ENCODE assay signal across 8 mouse cellular contexts in the genomic region with DNA sequence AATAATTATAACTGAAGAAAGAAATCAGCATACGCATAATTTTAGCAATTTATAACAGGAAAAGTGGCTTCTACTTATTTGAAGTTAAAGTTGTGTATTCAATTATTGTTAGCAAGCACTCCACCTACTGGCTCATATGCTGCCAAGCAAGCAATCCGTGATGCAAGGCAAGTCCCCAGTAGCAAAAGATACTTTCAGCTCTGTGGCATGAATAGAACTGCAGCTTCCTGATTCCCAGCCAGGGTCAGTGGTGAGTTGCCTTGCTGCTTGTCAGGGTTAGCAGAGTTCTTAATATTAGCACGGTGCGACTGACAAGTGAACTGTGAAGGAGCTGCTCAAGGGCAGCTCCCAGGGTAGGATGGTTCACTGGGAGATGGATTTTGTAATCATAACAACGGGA.
DNase-seq lines count a peak whose midpoint lies in the region; ATAC-seq and TF ChIP-seq lines count a peak whose summit lies in the region.

No protein-coding gene starts in this region.

- TF ChIP-seq POLR2A in kidney, adult 2 months (IDR thresholded peaks at IDR 0.05; ENCODE audit: low read depth, low read length), result no peak

- no peaks in the 10 kb centered on the region for H3K36me3 ChIP-seq in kidney, adult 2 months (ENCODE audit: control insufficient read depth, insufficient read depth, low read length)
- H3K36me3 ChIP-seq in kidney, embryonic 15.5 days, result no peaks in the 10 kb centered on the region
- H3K36me3 ChIP-seq in forebrain, embryonic 11.5 days (ENCODE audit: control insufficient read depth, insufficient read depth, low read length), result no peaks in the 10 kb centered on the region

- no peaks in the 10 kb centered on the region for H3K27me3 ChIP-seq in kidney, adult 2 months (replicated peaks; ENCODE audit: control insufficient read depth, insufficient read depth, low read length)
- no peaks in the 10 kb centered on the region for H3K27me3 ChIP-seq in kidney, embryonic 15.5 days
- H3K27me3 ChIP-seq in forebrain, embryonic 11.5 days (ENCODE audit: control insufficient read depth, insufficient read depth, low read length), result no peaks in the 10 kb centered on the region

- 35% methylated on average over 5 of the region's 5 CpGs for WGBS in kidney, adult 2 months
- WGBS in kidney, embryonic 15.5 days, result 46% methylated on average over 5 of the region's 5 CpGs
- 48% methylated on average over 5 of the region's 5 CpGs for WGBS in forebrain, embryonic 11.5 days

- H3K9ac ChIP-seq in kidney, embryonic 15.5 days, result no peak overlapping the region
- no peak overlapping the region for H3K9ac ChIP-seq in forebrain, embryonic 11.5 days (ENCODE audit: low read length)

- TF ChIP-seq CTCF in kidney, adult 2 months (conservative IDR thresholded peaks at IDR 0.05; ENCODE audit: insufficient read depth, insufficient read length, low read depth, low read length), result peak; percentile 27; the same call in 1 of the 2 replicates

- no peak overlapping the region for H3K27ac ChIP-seq in kidney, adult 2 months (ENCODE audit: insufficient read depth, low read depth, low read length)
- no peak overlapping the region for H3K27ac ChIP-seq in kidney, embryonic 15.5 days
- H3K27ac ChIP-seq in forebrain, embryonic 11.5 days (ENCODE audit: low read depth, low read length), result no peak overlapping the region

- no peaks in the 10 kb centered on the region for H3K4me1 ChIP-seq in kidney, adult 2 months (ENCODE audit: control insufficient read depth, insufficient read depth, low read length)
- no peaks in the 10 kb centered on the region for H3K4me1 ChIP-seq in kidney, embryonic 15.5 days
- H3K4me1 ChIP-seq in forebrain, embryonic 11.5 days (replicated peaks; ENCODE audit: control insufficient read depth, insufficient read depth, low read length), result no peaks in the 10 kb centered on the region

- no peak overlapping the region for H3K4me3 ChIP-seq in kidney, adult 2 months (ENCODE audit: insufficient read depth, low read depth, low read length)
- H3K4me3 ChIP-seq in kidney, embryonic 15.5 days (replicated peaks), result no peak overlapping the region
- no peak overlapping the region for H3K4me3 ChIP-seq in forebrain, embryonic 11.5 days (ENCODE audit: low read depth, low read length)

- H3K4me2 ChIP-seq in kidney, embryonic 15.5 days, result no peak overlapping the region
- no peak overlapping the region for H3K4me2 ChIP-seq in forebrain, embryonic 11.5 days (ENCODE audit: low read depth, low read length, severe bottlenecking)

- ATAC-seq in kidney, embryonic 15.5 days (replicated peaks; ENCODE audit: low FRiP score), result no peak
- ATAC-seq in forebrain, embryonic 11.5 days (replicated peaks; ENCODE audit: low FRiP score), result peak; percentile 76

- no peaks in the 10 kb centered on the region for H3K9me3 ChIP-seq in kidney, embryonic 15.5 days (replicated peaks)
- H3K9me3 ChIP-seq in forebrain, embryonic 11.5 days (ENCODE audit: control insufficient read depth, low read length), result no peaks in the 10 kb centered on the region

- DNase-seq in kidney, adult 2 months, result peak; percentile 1
- peak; percentile 4 for DNase-seq in R1 (ENCODE audit: low read depth, low spot score)
- DNase-seq in forebrain, embryonic 11.5 days (ENCODE audit: low spot score), result peak; percentile 50
- peak; percentile 64 to 69 for DNase-seq in layer of hippocampus, postnatal 10 days (ENCODE audit: low spot score in 2 of 2)
- DNase-seq in retina, postnatal 7 days (ENCODE audit: low read depth, low spot score), result peak; percentile 4
- no peak for DNase-seq in thymus, postnatal 36 days
- no peak for DNase-seq in heart, adult 9 months (ENCODE audit: low spot score in 2 of 2)

Comparison
In these comparisons a context has a peak if more than half of its experiments do, and no peak if none do; other contexts are left out.
1. DNase-seq: peak in kidney, adult 2 months (single experiment), R1 (single experiment), forebrain, embryonic 11.5 days (single experiment), layer of hippocampus, postnatal 10 days (2 of 2) and retina, postnatal 7 days (single experiment); none in thymus, postnatal 36 days (0 of 2) and heart, adult 9 months (0 of 2).